Mouse (Mus musculus) midbrain, embryonic 14.5 days (tissue): ENCODE data around the gene Xpo6. TPM values are rescaled to one million over a fixed set of nuclear protein-coding genes. Genes with fewer than 3 reads are reported as not detected.

Experiments used
- ATAC-seq: fragments of 200-750 bp; cut with Nextera tagmentation; 2 replicates; pipeline ENCODE4 v1.8.0; 2017; ENCODE audit warnings: moderate number of reproducible peaks, moderate library complexity; ENCODE audit not compliant: low FRiP score, low TSS enrichment
- DNase-seq: peaks from one replicate; pipeline ENCODE4 v3.0.0-alpha.2; 2015
- H3K27ac ChIP-seq: fragments of 300-500 bp; sonication (generic); replicated peaks from 2 replicates; pipeline ENCODE4 v1.5.1; 2014; ENCODE audit warnings: mild to moderate bottlenecking, low read depth, low read length, moderate library complexity
- H3K27me3 ChIP-seq: fragments of 300-500 bp; sonication (generic); 2 replicates; pipeline ENCODE4 v1.6.1; 2014; ENCODE audit warnings: low read length, control low read depth, mixed read lengths; ENCODE audit not compliant: control insufficient read depth, insufficient read depth
- H3K36me3 ChIP-seq: fragments of 300-500 bp; sonication (generic); 2 replicates; pipeline ENCODE4 v1.6.1; 2014; ENCODE audit warnings: low read length, control low read depth; ENCODE audit not compliant: control insufficient read depth, insufficient read depth
- H3K4me1 ChIP-seq: fragments of 300-500 bp; sonication (generic); 2 replicates; pipeline ENCODE4 v1.6.1; 2014; ENCODE audit warnings: mild to moderate bottlenecking, antibody characterized with exemption, low read length, control low read depth; ENCODE audit not compliant: control insufficient read depth, insufficient read depth
- H3K4me2 ChIP-seq: fragments of 300-500 bp; sonication (generic); 2 replicates; pipeline ENCODE4 v1.6.1; 2014; ENCODE audit warnings: mild to moderate bottlenecking, low read length, moderate library complexity
- H3K4me3 ChIP-seq: fragments of 300-500 bp; sonication (generic); replicated peaks from 2 replicates; pipeline ENCODE4 v1.5.1; 2014; ENCODE audit warnings: low read depth, low read length
- H3K9ac ChIP-seq: fragments of 300-500 bp; sonication (generic); replicated peaks from 2 replicates; pipeline ENCODE4 v1.6.1; 2014; ENCODE audit warnings: mild to moderate bottlenecking, low read length, moderate library complexity
- H3K9me3 ChIP-seq: fragments of 300-500 bp; sonication (generic); 2 replicates; pipeline ENCODE4 v1.6.1; 2016; ENCODE audit warnings: low read length, control low read depth, mixed read lengths; ENCODE audit not compliant: control insufficient read depth
- WGBS: fragments of 180-500 bp; shearing (Covaris S2); extraction: QIAGEN DNeasy Blood & Tissue Kit; methylation state at CpG from one replicate; pipeline ENCODE4 v1.1.7; 2014; 5-methylcytosine and 5-hydroxymethylcytosine counted together
- polyA plus RNA-seq: library from polyadenylated mRNA; unstranded; fragments of >200 nt; fragmentation: Nextera tagmentation; extraction: Ambion mirVana; gene quantifications from 2 replicates; pipeline ENCODE4 v1.2.1, GENCODE M21; 2014

Xpo6 gene
- polyA plus RNA-seq, 1 experiment from 2014 or later: 64.2 TPM

DNA sequence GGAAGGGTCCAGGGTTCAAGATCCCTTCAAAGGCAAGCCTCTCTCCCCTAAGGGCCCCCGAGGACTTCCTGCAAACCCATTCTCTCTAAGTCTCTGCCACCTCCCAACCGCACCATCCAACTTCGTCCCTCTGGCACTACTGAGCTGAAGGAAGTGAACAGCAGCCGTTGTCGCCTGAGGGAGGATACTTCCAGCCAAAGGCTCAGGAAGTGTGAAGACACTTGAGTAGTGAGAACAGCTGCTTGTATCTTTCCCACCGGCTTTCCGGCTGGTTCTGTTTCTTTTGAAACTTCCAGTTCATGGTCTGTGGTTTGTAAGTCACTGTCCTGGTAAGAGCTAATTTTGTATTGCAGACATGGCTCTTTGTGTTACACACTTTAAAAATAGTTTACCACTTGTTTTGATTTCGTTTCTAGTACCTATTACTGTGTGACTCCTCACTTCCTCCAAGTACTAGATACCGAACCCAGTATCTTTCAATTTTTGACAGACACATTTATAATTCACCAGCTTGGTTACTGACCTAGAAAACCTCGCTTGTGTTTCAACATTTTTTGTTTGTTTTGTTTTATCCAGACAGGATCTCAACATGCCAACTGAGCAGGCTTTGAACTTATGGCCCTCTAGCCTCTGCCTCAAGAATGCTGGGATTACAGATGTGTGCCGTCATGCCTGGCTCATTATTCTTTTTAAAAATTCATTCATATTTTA is 35.9 kb upstream of the Xpo6 start:
- no peak overlapping the region for H3K9ac ChIP-seq
- H3K9me3 ChIP-seq: no peaks in the 10 kb centered on the region
- no peak overlapping the region for H3K27ac ChIP-seq
- WGBS: 78% methylated on average over 11 of the region's 11 CpGs
- ATAC-seq: no peak
- DNase-seq: peak; percentile 7
- H3K4me3 ChIP-seq: no peak overlapping the region
- no peak overlapping the region for H3K4me2 ChIP-seq
- no peaks in the 10 kb centered on the region for H3K36me3 ChIP-seq
- no peaks in the 10 kb centered on the region for H3K27me3 ChIP-seq
- H3K4me1 ChIP-seq: no peaks in the 10 kb centered on the region

DNA sequence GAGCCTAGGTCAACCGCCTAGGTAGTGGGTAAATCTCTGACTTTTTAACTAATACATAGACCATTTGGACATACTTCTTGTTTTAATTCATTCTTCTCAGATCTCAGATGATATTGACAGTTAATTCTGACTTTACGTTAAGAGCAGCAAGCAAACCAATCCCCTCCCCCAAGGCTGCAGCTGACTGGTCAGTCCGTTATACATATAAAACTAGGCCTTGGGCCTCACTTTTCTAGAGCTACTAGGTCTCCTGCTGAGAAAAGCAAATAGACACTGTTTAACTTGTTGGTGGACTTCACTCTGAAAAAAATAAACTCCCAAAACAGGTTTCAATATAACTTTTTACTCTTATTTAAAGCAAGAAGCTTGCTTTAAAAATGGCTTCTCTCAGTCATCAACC is 34.3 kb upstream of the Xpo6 start:
- no peak overlapping the region for H3K9ac ChIP-seq
- no peaks in the 10 kb centered on the region for H3K36me3 ChIP-seq
- H3K4me3 ChIP-seq: no peak overlapping the region
- H3K27me3 ChIP-seq: no peaks in the 10 kb centered on the region
- H3K4me1 ChIP-seq: no peaks in the 10 kb centered on the region
- no peaks in the 10 kb centered on the region for H3K9me3 ChIP-seq
- ATAC-seq (no peak), DNase-seq (no peak)
- WGBS: 83% methylated on average over 3 of the region's 3 CpGs
- no peak overlapping the region for H3K27ac ChIP-seq
- no peak overlapping the region for H3K4me2 ChIP-seq

DNA sequence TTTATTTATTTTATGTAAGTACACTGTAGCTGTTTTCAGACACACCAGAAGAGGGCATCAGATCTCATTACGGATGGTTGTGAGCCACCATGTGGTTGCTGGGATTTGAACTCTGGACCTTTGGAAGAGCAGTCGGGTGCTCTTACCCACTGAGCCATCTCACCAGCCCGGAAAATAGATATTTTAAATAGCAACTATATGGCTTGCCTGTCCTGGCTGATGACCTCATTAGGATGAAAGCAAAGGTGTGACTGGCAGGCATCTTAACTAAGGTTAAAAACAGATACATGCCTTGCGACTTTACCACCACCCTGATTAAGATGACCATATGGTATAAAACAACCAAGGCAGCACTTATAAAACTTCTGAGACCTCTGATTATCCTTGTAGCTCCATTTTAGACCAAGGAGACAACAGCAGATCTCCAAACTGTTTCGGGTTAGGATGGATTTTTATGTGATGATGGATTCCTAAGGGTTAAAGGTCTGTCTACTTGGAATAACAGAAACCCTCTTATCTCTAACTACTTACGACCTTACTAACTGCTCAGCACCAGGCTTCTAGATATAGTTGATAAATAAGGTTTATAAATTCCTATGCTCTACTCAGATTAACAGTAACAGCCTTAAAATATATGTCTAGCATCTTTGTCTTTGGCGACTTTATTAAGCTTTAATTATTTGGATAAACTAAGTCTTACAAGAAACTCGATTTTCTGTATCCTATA is 32.2 kb upstream of the Xpo6 start:
- DNase-seq (no peak), ATAC-seq (no peak)
- no peaks in the 10 kb centered on the region for H3K27me3 ChIP-seq
- 87% methylated on average over 7 of the region's 8 CpGs for WGBS
- H3K4me2 ChIP-seq: no peak overlapping the region
- no peaks in the 10 kb centered on the region for H3K36me3 ChIP-seq
- no peak overlapping the region for H3K27ac ChIP-seq
- H3K4me3 ChIP-seq: no peak overlapping the region
- no peaks in the 10 kb centered on the region for H3K9me3 ChIP-seq
- H3K4me1 ChIP-seq: no peaks in the 10 kb centered on the region
- no peak overlapping the region for H3K9ac ChIP-seq

DNA sequence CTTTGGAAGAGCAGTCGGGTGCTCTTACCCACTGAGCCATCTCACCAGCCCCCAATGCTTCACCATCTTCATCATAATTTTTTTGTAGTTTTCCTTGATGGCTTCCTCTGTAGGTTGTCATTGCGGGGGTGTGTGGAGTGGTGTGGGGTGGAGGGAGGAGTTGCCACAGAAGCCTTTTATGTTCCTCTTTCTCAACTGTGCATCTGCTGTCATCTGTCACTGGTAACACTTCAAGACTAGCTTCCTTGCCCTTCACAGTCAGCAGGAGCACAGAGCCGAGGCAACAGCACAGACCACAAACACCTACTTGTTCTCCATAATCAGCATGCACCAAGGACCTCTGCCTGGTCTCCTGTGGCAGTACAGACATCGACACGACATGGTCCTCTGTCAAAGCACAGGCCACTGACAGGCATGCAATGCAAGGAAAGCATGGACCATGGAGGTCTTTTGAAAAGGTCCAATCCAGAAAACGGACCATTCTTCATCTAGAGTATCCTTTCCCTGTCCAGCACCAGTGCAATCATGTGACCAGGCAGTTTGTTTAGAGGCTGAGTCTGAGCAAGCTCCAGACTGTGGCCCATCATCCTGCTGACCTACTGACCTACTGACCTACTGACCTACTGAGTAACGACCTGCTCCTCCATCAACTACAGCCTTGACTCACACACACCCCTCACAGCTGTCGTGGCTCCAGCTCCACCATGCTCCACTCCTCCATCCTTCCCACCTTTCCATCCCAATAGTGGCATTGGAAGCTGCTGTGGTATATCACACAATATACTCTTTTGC is 30.3 kb upstream of the Xpo6 start:
- no peak overlapping the region for H3K9ac ChIP-seq
- H3K4me3 ChIP-seq: no peak overlapping the region
- no peaks in the 10 kb centered on the region for H3K36me3 ChIP-seq
- H3K27me3 ChIP-seq: no peaks in the 10 kb centered on the region
- DNase-seq (no peak), ATAC-seq (no peak)
- no peaks in the 10 kb centered on the region for H3K9me3 ChIP-seq
- H3K4me1 ChIP-seq: no peaks in the 10 kb centered on the region
- H3K27ac ChIP-seq: no peak overlapping the region
- 88% methylated on average over 8 of the region's 8 CpGs for WGBS
- H3K4me2 ChIP-seq: no peak overlapping the region

DNA sequence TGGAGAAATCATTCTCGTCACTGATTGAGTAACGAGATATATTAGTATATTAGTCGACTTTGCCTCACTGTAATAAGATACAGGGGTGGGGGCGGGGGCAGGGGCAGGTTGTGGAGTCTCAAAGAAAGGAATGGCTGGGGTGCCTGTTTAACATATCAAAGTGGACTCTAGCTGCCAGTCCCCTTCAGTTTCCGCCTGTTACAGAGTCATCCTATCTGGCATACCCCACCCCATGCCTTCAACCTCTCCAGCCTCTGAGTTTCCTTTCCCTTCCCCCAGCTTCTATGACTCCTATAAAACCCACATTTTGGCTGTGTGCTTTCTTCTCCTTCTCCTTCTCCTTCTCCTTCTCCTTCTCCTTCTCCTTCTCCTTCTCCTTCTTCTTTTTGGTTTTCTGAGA is 25.8 kb upstream of the Xpo6 start:
- WGBS: 30% methylated on average over 5 of the region's 5 CpGs
- Histone ChIP-seq H3K9me3 (no peaks in the 10 kb centered on the region), H3K9ac (no peak overlapping the region), H3K4me3 (no peak overlapping the region), H3K36me3 (no peaks in the 10 kb centered on the region), H3K27ac (no peak overlapping the region), H3K4me2 (no peak overlapping the region), H3K4me1 (no peaks in the 10 kb centered on the region), H3K27me3 (no peaks in the 10 kb centered on the region)
- ATAC-seq (no peak), DNase-seq (no peak)

DNA sequence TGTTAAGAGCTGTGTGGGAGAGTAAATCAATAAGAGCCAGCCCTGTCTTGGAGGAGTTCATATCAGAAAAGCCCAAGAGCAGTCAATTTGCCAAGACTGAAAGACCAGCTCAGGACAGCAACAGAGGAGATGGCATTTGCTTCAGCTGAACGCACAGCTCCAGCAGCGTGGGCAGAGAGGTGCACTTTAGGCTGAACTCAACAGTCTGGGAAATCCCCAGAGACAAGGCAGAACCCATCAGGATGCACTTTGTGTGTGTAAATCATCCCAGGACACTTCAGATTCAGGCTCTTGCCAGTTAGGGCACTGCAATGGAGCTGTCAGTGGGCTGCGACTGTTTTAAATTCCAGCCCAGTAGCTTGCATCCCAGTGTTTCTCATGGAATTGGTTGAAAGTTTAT is 22.5 kb upstream of the Xpo6 start:
- Histone ChIP-seq H3K27ac (no peak overlapping the region), H3K9me3 (no peaks in the 10 kb centered on the region), H3K4me1 (no peaks in the 10 kb centered on the region), H3K36me3 (no peaks in the 10 kb centered on the region), H3K4me2 (no peak overlapping the region), H3K9ac (no peak overlapping the region), H3K4me3 (no peak overlapping the region), H3K27me3 (no peaks in the 10 kb centered on the region)
- no peak for DNase-seq
- WGBS: 66% methylated on average over 3 of the region's 3 CpGs
- ATAC-seq: no peak

DNA sequence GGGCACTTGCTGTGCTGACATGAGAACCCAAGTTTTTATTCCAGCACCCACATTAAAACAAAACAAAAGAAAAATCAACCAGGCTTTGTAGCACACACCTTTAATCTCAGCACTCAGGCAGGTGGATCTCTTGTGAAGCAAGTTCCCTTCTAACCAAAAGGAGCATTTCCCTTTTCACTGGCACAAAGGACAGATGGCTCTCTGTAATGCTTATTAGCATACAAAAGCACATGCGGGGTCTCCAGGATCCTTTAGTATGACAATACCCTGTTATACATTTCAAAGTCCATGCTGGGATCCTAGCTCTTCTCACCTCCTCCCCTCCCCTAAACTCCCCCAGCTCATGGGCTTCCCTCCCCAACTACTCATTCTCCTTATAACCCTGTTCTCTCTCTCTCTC is 20.3 kb upstream of the Xpo6 start:
- Histone ChIP-seq H3K36me3 (no peaks in the 10 kb centered on the region), H3K4me2 (no peak overlapping the region), H3K9ac (no peak overlapping the region), H3K9me3 (no peaks in the 10 kb centered on the region), H3K27ac (no peak overlapping the region), H3K27me3 (no peaks in the 10 kb centered on the region), H3K4me3 (no peak overlapping the region), H3K4me1 (no peaks in the 10 kb centered on the region)
- DNase-seq (no peak), ATAC-seq (no peak)
- WGBS: 24% methylated on average over 1 of the region's 1 CpGs

DNA sequence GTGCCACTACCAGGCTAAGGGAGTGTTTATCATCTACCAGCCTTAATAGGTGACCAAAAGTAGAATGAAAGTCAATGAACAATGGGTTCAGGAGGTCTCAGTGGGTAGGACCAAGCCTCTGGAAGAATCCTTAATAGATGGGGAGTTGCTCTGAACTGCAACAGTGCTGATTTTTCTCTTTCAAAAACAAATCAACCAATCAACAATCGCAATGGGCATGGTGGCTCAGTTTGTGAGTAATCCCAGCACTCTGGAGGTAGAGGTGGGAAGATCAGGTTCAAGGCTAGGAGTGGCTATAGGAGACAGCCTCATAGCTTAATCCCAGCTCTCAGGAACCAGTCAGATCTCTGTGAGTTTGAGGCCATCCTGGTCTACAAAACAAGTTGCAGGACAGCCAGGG is 18.0 kb upstream of the Xpo6 start:
- no peak overlapping the region for H3K27ac ChIP-seq
- no peaks in the 10 kb centered on the region for H3K4me1 ChIP-seq
- no peak overlapping the region for H3K9ac ChIP-seq
- H3K27me3 ChIP-seq: no peaks in the 10 kb centered on the region
- H3K4me2 ChIP-seq: no peak overlapping the region
- no peaks in the 10 kb centered on the region for H3K9me3 ChIP-seq
- no peak overlapping the region for H3K4me3 ChIP-seq
- ATAC-seq (no peak), DNase-seq (no peak)
- WGBS: 83% methylated on average over 1 of the region's 1 CpGs
- H3K36me3 ChIP-seq: no peaks in the 10 kb centered on the region
